Mouse (Mus musculus) layer of hippocampus, postnatal 25 days (tissue): ENCODE data around the gene Pibf1. TPM values are rescaled to one million over a fixed set of nuclear protein-coding genes. Genes with fewer than 3 reads are reported as not detected.

Source experiments
- total RNA-seq, 2 experiments: library from RNA; stranded (reverse); gene quantifications; 2 replicates each; pipeline ENCODE4 v1.2.3; 2021

The Pibf1 gene
- total RNA-seq, 2 experiments from 2014 or later = 14.2 to 16.8 TPM

Other genes with a start within 250 kb of the Pibf1 start
- under 1 TPM in 1 of 2 experiments, not detected in 1; 0.71 TPM for gene Rpl36a-ps1, start 105.1 kb upstream of the Pibf1 start, total RNA-seq
- gene Mzt1, start 53.3 kb upstream of the Pibf1 start, total RNA-seq = 10 to 100 TPM; 65.1 to 67.7 TPM
- 1 to 10 TPM; 2.0 to 2.4 TPM for gene Bora, start 53.2 kb upstream of the Pibf1 start, total RNA-seq
- 10 to 100 TPM; 15.9 to 17.7 TPM for gene Dis3, start 346 bp downstream of the Pibf1 start, total RNA-seq
- 1 to 10 TPM; 6.2 to 6.6 TPM for gene Klf5, start 199.3 kb downstream of the Pibf1 start, total RNA-seq